Mouse (Mus musculus) hindbrain, postnatal 0 days (tissue): ENCODE results near the gene Mast4. TPM values are rescaled to one million over a fixed set of nuclear protein-coding genes. Genes with fewer than 3 reads are reported as not detected.

Experiments
- ATAC-seq: fragments of 200-750 bp; cut with Nextera tagmentation; 2 replicates; pipeline ENCODE4 v1.8.0; 2017; ENCODE audit warnings: mild to moderate bottlenecking, moderate TSS enrichment, moderate library complexity
- DNase-seq: peaks from one replicate; pipeline ENCODE4 v3.0.0-alpha.2; 2015; ENCODE audit warnings: low spot score
- H3K27ac ChIP-seq: fragments of 300-500 bp; sonication (generic); 2 replicates; pipeline ENCODE4 v1.5.1; 2014; ENCODE audit warnings: mild to moderate bottlenecking
- H3K27me3 ChIP-seq: fragments of 300-500 bp; sonication (generic); 2 replicates; pipeline ENCODE4 v1.6.1; 2014; ENCODE audit warnings: low read length, mixed read lengths; ENCODE audit not compliant: insufficient read depth
- H3K36me3 ChIP-seq: fragments of 300-500 bp; sonication (generic); 2 replicates; pipeline ENCODE4 v1.6.1; 2014; ENCODE audit warnings: low read length, mixed read lengths; ENCODE audit not compliant: insufficient read depth
- H3K4me1 ChIP-seq: fragments of 300-500 bp; sonication (generic); 2 replicates; pipeline ENCODE4 v1.6.1; 2014; ENCODE audit warnings: antibody characterized with exemption, low read length, mixed read lengths; ENCODE audit not compliant: insufficient read depth
- H3K4me2 ChIP-seq: fragments of 300-500 bp; sonication (generic); 2 replicates; pipeline ENCODE4 v1.6.1; 2014; ENCODE audit warnings: low read depth, mild to moderate bottlenecking, low read length, moderate library complexity, mixed read lengths
- H3K4me3 ChIP-seq: fragments of 300-500 bp; sonication (generic); 2 replicates; pipeline ENCODE4 v1.5.1; 2014; ENCODE audit warnings: low read length
- H3K9ac ChIP-seq: fragments of 300-500 bp; sonication (generic); replicated peaks from 2 replicates; pipeline ENCODE4 v1.6.1; 2014; ENCODE audit warnings: mild to moderate bottlenecking, low read length, moderate library complexity, mixed read lengths
- H3K9me3 ChIP-seq: fragments of 300-500 bp; sonication (generic); 2 replicates; pipeline ENCODE4 v1.6.1; 2016; ENCODE audit warnings: low read length, mixed read lengths
- CTCF ChIP-seq: IDR thresholded peaks from 2 replicates; pipeline ENCODE4 v1.5.1; 2016; ENCODE audit warnings: antibody characterized with exemption, control low read depth, low read depth
- WGBS: fragments of 180-500 bp; shearing (Covaris S2); extraction: QIAGEN DNeasy Blood & Tissue Kit; methylation state at CpG from one replicate; pipeline ENCODE4 v1.1.7; 2014; 5-methylcytosine and 5-hydroxymethylcytosine counted together
- polyA plus RNA-seq: library from polyadenylated mRNA; unstranded; fragments of >200 nt; fragmentation: Nextera tagmentation; extraction: Ambion mirVana; gene quantifications from 2 replicates; pipeline ENCODE4 v1.2.1, GENCODE M21; 2015
- total RNA-seq: library from RNA; depleted of rRNA; stranded (reverse); fragments of >200 nt; gene quantifications from 2 replicates; pipeline ENCODE4 v1.2.3, GENCODE M21; 2014

Mast4 gene
- total and polyA plus RNA-seq, 2 experiments from 2014 or later: 23.5 to 31.7 TPM

GRCm38 (mm10) chr13:102896322-102896721 lies 438.0 kb downstream of the Mast4 start:
- no peak overlapping the region for H3K9ac ChIP-seq
- H3K4me1 ChIP-seq: 0 out of 2 replicates have a peak, but pooled peaks cover 3% of the 10 kb centered on the region
- no peak overlapping the region for H3K4me2 ChIP-seq
- no peak for DNase-seq
- no peak for TF ChIP-seq CTCF
- no peak overlapping the region for H3K27ac ChIP-seq
- no peaks in the 10 kb centered on the region for H3K36me3 ChIP-seq
- no peak overlapping the region for H3K4me3 ChIP-seq
- ATAC-seq: no peak
- H3K27me3 ChIP-seq: no peaks in the 10 kb centered on the region
- no peaks in the 10 kb centered on the region for H3K9me3 ChIP-seq

GRCm38 (mm10) chr13:102895894-102896293 lies 438.4 kb downstream of the Mast4 start:
- TF ChIP-seq CTCF: no peak
- WGBS: 50% methylated on average over 6 of the region's 6 CpGs

GRCm38 (mm10) chr13:102894287-102895234 lies 439.7 kb downstream of the Mast4 start:
- H3K9ac ChIP-seq: no peak overlapping the region
- no peak overlapping the region for H3K27ac ChIP-seq
- no peak overlapping the region for H3K4me2 ChIP-seq
- no peak overlapping the region for H3K4me3 ChIP-seq
- H3K27me3 ChIP-seq: no peaks in the 10 kb centered on the region
- no peaks in the 10 kb centered on the region for H3K9me3 ChIP-seq
- 0 out of 2 replicates have a peak, but pooled peaks cover 3% of the 10 kb centered on the region for H3K4me1 ChIP-seq
- WGBS: 51% methylated on average over 15 of the region's 15 CpGs
- no peak for ATAC-seq
- no peak for DNase-seq
- H3K36me3 ChIP-seq: no peaks in the 10 kb centered on the region
- TF ChIP-seq CTCF: no peak

More at GRCm38 (mm10) chr13:102895894-102896293, 438.4 kb downstream of the Mast4 start:
- H3K9me3 ChIP-seq: no peaks in the 10 kb centered on the region
- H3K27me3 ChIP-seq: no peaks in the 10 kb centered on the region
- DNase-seq (no peak), ATAC-seq (no peak)
- no peak overlapping the region for H3K27ac ChIP-seq
- H3K36me3 ChIP-seq: no peaks in the 10 kb centered on the region
- no peak overlapping the region for H3K4me2 ChIP-seq
- no peak overlapping the region for H3K4me3 ChIP-seq
- H3K9ac ChIP-seq: no peak overlapping the region
- 0 out of 2 replicates have a peak, but pooled peaks cover 3% of the 10 kb centered on the region for H3K4me1 ChIP-seq

GRCm38 (mm10) chr13:102892783-102893182 lies 441.5 kb downstream of the Mast4 start:
- DNase-seq: no peak
- no peaks in the 10 kb centered on the region for H3K27me3 ChIP-seq
- no peak overlapping the region for H3K9ac ChIP-seq
- no peaks in the 10 kb centered on the region for H3K4me1 ChIP-seq
- no peak for TF ChIP-seq CTCF
- WGBS: 86% methylated on average over 3 of the region's 3 CpGs
- no peaks in the 10 kb centered on the region for H3K9me3 ChIP-seq
- no peak overlapping the region for H3K4me3 ChIP-seq
- no peak for ATAC-seq
- no peak overlapping the region for H3K4me2 ChIP-seq
- no peaks in the 10 kb centered on the region for H3K36me3 ChIP-seq
- no peak overlapping the region for H3K27ac ChIP-seq

GRCm38 (mm10) chr13:102889989-102890388 lies 444.3 kb downstream of the Mast4 start:
- WGBS: 89% methylated on average over 10 of the region's 10 CpGs
- no peak overlapping the region for H3K4me2 ChIP-seq
- no peak overlapping the region for H3K4me3 ChIP-seq
- H3K27me3 ChIP-seq: no peaks in the 10 kb centered on the region
- no peak for DNase-seq
- H3K36me3 ChIP-seq: no peaks in the 10 kb centered on the region
- H3K9me3 ChIP-seq: no peaks in the 10 kb centered on the region
- no peak for ATAC-seq
- no peak for TF ChIP-seq CTCF
- no peak overlapping the region for H3K9ac ChIP-seq
- no peaks in the 10 kb centered on the region for H3K4me1 ChIP-seq
- H3K27ac ChIP-seq: no peak overlapping the region

- Histone ChIP-seq H3K4me2 (no peak overlapping the region), H3K27ac (no peak overlapping the region), H3K4me1 (no peaks in the 10 kb centered on the region), H3K9me3 (no peaks in the 10 kb centered on the region), H3K36me3 (no peaks in the 10 kb centered on the region), H3K4me3 (no peak overlapping the region), H3K27me3 (no peaks in the 10 kb centered on the region), H3K9ac (no peak overlapping the region)
- WGBS: 90% methylated on average over 13 of the region's 13 CpGs
- ATAC-seq (no peak), DNase-seq (no peak)
- TF ChIP-seq CTCF: no peak
These were observed 444.8 kb downstream of the Mast4 start for GRCm38 (mm10) chr13:102889537-102889936.

GRCm38 (mm10) chr13:102888895-102889490 lies 445.3 kb downstream of the Mast4 start:
- Histone ChIP-seq H3K27ac (peak overlapping the region; percentile 1; the same call in 1 of the 2 replicates), H3K4me3 (no peak overlapping the region), H3K9me3 (no peaks in the 10 kb centered on the region), H3K4me1 (no peaks in the 10 kb centered on the region), H3K36me3 (no peaks in the 10 kb centered on the region), H3K4me2 (no peak overlapping the region), H3K9ac (no peak overlapping the region), H3K27me3 (no peaks in the 10 kb centered on the region)
- DNase-seq: no peak
- ATAC-seq: no peak
- WGBS: 83% methylated on average over 15 of the region's 15 CpGs
- TF ChIP-seq CTCF: no peak
